Mouse (Mus musculus): Measurements from ENCODE around the gene Olfr293.

The Olfr293 gene

DNA sequence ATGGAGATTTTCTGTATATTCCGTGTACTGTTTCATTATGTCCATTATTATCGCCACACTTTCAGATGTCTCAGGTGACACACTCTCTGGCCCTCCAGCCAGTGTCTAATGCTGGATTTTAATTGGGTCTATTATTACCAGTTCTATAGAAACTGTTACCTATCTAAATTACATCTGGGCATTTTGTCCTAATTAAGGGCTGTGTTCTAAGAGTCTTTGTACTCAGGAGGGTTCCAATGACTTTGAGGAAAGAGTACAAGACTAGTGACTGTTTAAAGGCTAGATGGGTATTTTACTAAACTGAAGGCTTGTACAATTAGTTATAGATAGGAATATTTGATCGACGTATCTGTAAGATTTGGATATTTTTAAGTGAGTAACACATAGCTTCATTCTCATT, at the start of gene Olfr293:
Olfr293 (plus strand) TSS at position 301 of the 400 bp plus-strand sequence.
- no peak for DNase-seq

- DNase-seq = no peak
Observed at GRCm38 (mm10) chr7:86616543-86616942, 32.3 kb upstream of the Olfr293 start, which contains the start of gene Olfr294. Gene Olfr294 (minus strand): TSS chr7:86616643.

- DNase-seq = no peak
Observed at GRCm38 (mm10) chr7:86688030-86688429, 39.2 kb downstream of the Olfr293 start, which contains the start of gene Olfr292. Gene Olfr292 (plus strand): TSS chr7:86688330.
